Mouse (Mus musculus): ENCODE measurements around the gene Slc17a7. TPM values are rescaled to one million over a fixed set of nuclear protein-coding genes. Genes with fewer than 3 reads are reported as not detected.
"Not testable (repeated sequence)": the region's sequence is repeated elsewhere in the genome, so short reads cannot be mapped to it uniquely, and the experiment has no call there.

Slc17a7 gene
- polyA plus RNA-seq, 1 experiment, result 397 TPM

- 91% methylated on average over 8 of the region's 8 CpGs for WGBS
- Histone ChIP-seq H3K4me3 (replicated peaks; ENCODE audit: insufficient read depth, low read depth, low read length) (no peak overlapping the region), H3K4me1 (ENCODE audit: control insufficient read depth, insufficient read depth, low read length) (no peaks in the 10 kb centered on the region), H3K27me3 (ENCODE audit: control insufficient read depth, insufficient read depth, low read length) (no peaks in the 10 kb centered on the region), H3K27ac (ENCODE audit: insufficient read depth, low read length) (no peak overlapping the region)
- TF ChIP-seq CTCF (IDR thresholded peaks at IDR 0.05; ENCODE audit: borderline replicate concordance, insufficient read depth, low read depth, low read length) (no peak), POLR2A (IDR thresholded peaks at IDR 0.05; ENCODE audit: borderline replicate concordance, insufficient read depth, low read length) (no peak)
- DNase-seq, result no peak
These were observed 18.3 kb upstream of the Slc17a7 start for GRCm38 (mm10) chr7:45145460-45145859.

GRCm38 (mm10) chr7:45147267-45147666 lies 16.5 kb upstream of the Slc17a7 start:
- no peak for DNase-seq
- WGBS, result 63% methylated on average over 11 of the region's 11 CpGs
- H3K4me1 ChIP-seq (ENCODE audit: control insufficient read depth, insufficient read depth, low read length), result no peaks in the 10 kb centered on the region
- TF ChIP-seq CTCF (IDR thresholded peaks at IDR 0.05; ENCODE audit: borderline replicate concordance, insufficient read depth, low read depth, low read length) (no peak), POLR2A (IDR thresholded peaks at IDR 0.05; ENCODE audit: borderline replicate concordance, insufficient read depth, low read length) (no peak)
- H3K27ac ChIP-seq (ENCODE audit: insufficient read depth, low read length), result no peak overlapping the region
- no peaks in the 10 kb centered on the region for H3K27me3 ChIP-seq (ENCODE audit: control insufficient read depth, insufficient read depth, low read length)
- no peak overlapping the region for H3K4me3 ChIP-seq (replicated peaks; ENCODE audit: insufficient read depth, low read depth, low read length)

- WGBS, result 90% methylated on average over 11 of the region's 11 CpGs
- H3K4me1 ChIP-seq (ENCODE audit: control insufficient read depth, insufficient read depth, low read length), result no peaks in the 10 kb centered on the region
- H3K4me3 ChIP-seq (replicated peaks; ENCODE audit: insufficient read depth, low read depth, low read length), result no peak overlapping the region
- DNase-seq, result no peak
- no peak for TF ChIP-seq CTCF (IDR thresholded peaks at IDR 0.05; ENCODE audit: borderline replicate concordance, insufficient read depth, low read depth, low read length)
- no peak for TF ChIP-seq POLR2A (IDR thresholded peaks at IDR 0.05; ENCODE audit: borderline replicate concordance, insufficient read depth, low read length)
- no peaks in the 10 kb centered on the region for H3K27me3 ChIP-seq (ENCODE audit: control insufficient read depth, insufficient read depth, low read length)
- H3K27ac ChIP-seq (ENCODE audit: insufficient read depth, low read length), result no peak overlapping the region
These were observed 15.8 kb upstream of the Slc17a7 start for GRCm38 (mm10) chr7:45147899-45148298.

- Histone ChIP-seq H3K4me3 (replicated peaks; ENCODE audit: insufficient read depth, low read depth, low read length) (no peak overlapping the region), H3K27me3 (ENCODE audit: control insufficient read depth, insufficient read depth, low read length) (no peaks in the 10 kb centered on the region), H3K27ac (ENCODE audit: insufficient read depth, low read length) (no peak overlapping the region), H3K4me1 (ENCODE audit: control insufficient read depth, insufficient read depth, low read length) (no peaks in the 10 kb centered on the region)
- WGBS, result 57% methylated on average over 4 of the region's 4 CpGs
- TF ChIP-seq CTCF (IDR thresholded peaks at IDR 0.05; ENCODE audit: borderline replicate concordance, insufficient read depth, low read depth, low read length) (no peak), POLR2A (IDR thresholded peaks at IDR 0.05; ENCODE audit: borderline replicate concordance, insufficient read depth, low read length) (no peak)
- DNase-seq, result no peak
These were observed 15.1 kb upstream of the Slc17a7 start for GRCm38 (mm10) chr7:45148534-45149098.

- TF ChIP-seq CTCF (IDR thresholded peaks at IDR 0.05; ENCODE audit: borderline replicate concordance, insufficient read depth, low read depth, low read length) (no peak), POLR2A (IDR thresholded peaks at IDR 0.05; ENCODE audit: borderline replicate concordance, insufficient read depth, low read length) (no peak)
- H3K4me3 ChIP-seq (replicated peaks; ENCODE audit: insufficient read depth, low read depth, low read length), result no peak overlapping the region
- no peak overlapping the region for H3K27ac ChIP-seq (ENCODE audit: insufficient read depth, low read length)
- H3K27me3 ChIP-seq (ENCODE audit: control insufficient read depth, insufficient read depth, low read length), result no peaks in the 10 kb centered on the region
- WGBS, result 44% methylated on average over 6 of the region's 6 CpGs
- no peaks in the 10 kb centered on the region for H3K4me1 ChIP-seq (ENCODE audit: control insufficient read depth, insufficient read depth, low read length)
- DNase-seq, result no peak
These were observed 14.2 kb upstream of the Slc17a7 start for GRCm38 (mm10) chr7:45149545-45149944.

- H3K27ac ChIP-seq (ENCODE audit: insufficient read depth, low read length), result no peak overlapping the region
- DNase-seq, result no peak
- WGBS, result 81% methylated on average over 4 of the region's 4 CpGs
- no peak overlapping the region for H3K4me3 ChIP-seq (replicated peaks; ENCODE audit: insufficient read depth, low read depth, low read length)
- H3K27me3 ChIP-seq (ENCODE audit: control insufficient read depth, insufficient read depth, low read length), result no peaks in the 10 kb centered on the region
- H3K4me1 ChIP-seq (ENCODE audit: control insufficient read depth, insufficient read depth, low read length), result no peaks in the 10 kb centered on the region
- TF ChIP-seq CTCF (IDR thresholded peaks at IDR 0.05; ENCODE audit: borderline replicate concordance, insufficient read depth, low read depth, low read length), result no peak
- TF ChIP-seq POLR2A (IDR thresholded peaks at IDR 0.05; ENCODE audit: borderline replicate concordance, insufficient read depth, low read length), result no peak
These were observed 13.4 kb upstream of the Slc17a7 start for GRCm38 (mm10) chr7:45150321-45150720.

GRCm38 (mm10) chr7:45151303-45151702 lies 12.4 kb upstream of the Slc17a7 start:
- no peak for DNase-seq
- Histone ChIP-seq H3K4me3 (replicated peaks; ENCODE audit: insufficient read depth, low read depth, low read length) (no peak overlapping the region), H3K27ac (ENCODE audit: insufficient read depth, low read length) (no peak overlapping the region), H3K4me1 (ENCODE audit: control insufficient read depth, insufficient read depth, low read length) (no peaks in the 10 kb centered on the region), H3K27me3 (ENCODE audit: control insufficient read depth, insufficient read depth, low read length) (no peaks in the 10 kb centered on the region)
- TF ChIP-seq CTCF (IDR thresholded peaks at IDR 0.05; ENCODE audit: borderline replicate concordance, insufficient read depth, low read depth, low read length), result no peak
- TF ChIP-seq POLR2A (IDR thresholded peaks at IDR 0.05; ENCODE audit: borderline replicate concordance, insufficient read depth, low read length), result no peak
- WGBS, result 65% methylated on average over 11 of the region's 11 CpGs

GRCm38 (mm10) chr7:45153052-45153451 lies 10.7 kb upstream of the Slc17a7 start:
- WGBS, result 84% methylated on average over 2 of the region's 2 CpGs
- H3K27me3 ChIP-seq (ENCODE audit: control insufficient read depth, insufficient read depth, low read length); H3K4me3 ChIP-seq (replicated peaks; ENCODE audit: insufficient read depth, low read depth, low read length): not testable (repeated sequence)

More at GRCm38 (mm10) chr7:45153052-45153451, 10.7 kb upstream of the Slc17a7 start:
- not testable (repeated sequence) for H3K27ac ChIP-seq (ENCODE audit: insufficient read depth, low read length); DNase-seq; H3K4me1 ChIP-seq (ENCODE audit: control insufficient read depth, insufficient read depth, low read length)
